Mouse (Mus musculus): ENCODE measurements at regions not wholly inside any gene's neighbourhood (a gene's known extent, or its start where the extent isn't known, plus 50 kb on each side); places are given as distances from the start of the nearest gene placed in this dataset.

- Histone ChIP-seq H3K27me3 (replicated peaks; ENCODE audit: control insufficient read depth, insufficient read depth, low read length) (no peaks in the 10 kb centered on the region; the same call in 1 of the 2 replicates), H3K36me3 (ENCODE audit: control insufficient read depth, insufficient read depth, low read length) (no peaks in the 10 kb centered on the region), H3K27ac (ENCODE audit: insufficient read depth, low read depth, low read length) (no peak overlapping the region), H3K4me1 (ENCODE audit: control insufficient read depth, insufficient read depth, low read length) (no peaks in the 10 kb centered on the region), H3K4me3 (ENCODE audit: insufficient read depth, low read depth, low read length) (no peak overlapping the region)
- 31% methylated on average over 5 of the region's 5 CpGs for WGBS
- DNase-seq = no peak
- TF ChIP-seq CTCF (conservative IDR thresholded peaks at IDR 0.05; ENCODE audit: insufficient read depth, insufficient read length, low read depth, low read length) (no peak), POLR2A (IDR thresholded peaks at IDR 0.05; ENCODE audit: low read depth, low read length) (no peak)
Observed at GRCm38 (mm10) chr3:29803456-29803855, 721.6 kb downstream of the Egfem1 start.

- TF ChIP-seq CTCF (conservative IDR thresholded peaks at IDR 0.05; ENCODE audit: insufficient read depth, insufficient read length, low read depth, low read length) (no peak), POLR2A (IDR thresholded peaks at IDR 0.05; ENCODE audit: low read depth, low read length) (no peak)
- Histone ChIP-seq H3K36me3 (ENCODE audit: control insufficient read depth, insufficient read depth, low read length) (no peaks in the 10 kb centered on the region), H3K4me3 (ENCODE audit: insufficient read depth, low read depth, low read length) (no peak overlapping the region), H3K27ac (ENCODE audit: insufficient read depth, low read depth, low read length) (no peak overlapping the region), H3K4me1 (ENCODE audit: control insufficient read depth, insufficient read depth, low read length) (no peaks in the 10 kb centered on the region), H3K27me3 (replicated peaks; ENCODE audit: control insufficient read depth, insufficient read depth, low read length) (no peaks in the 10 kb centered on the region; the same call in 1 of the 2 replicates)
- DNase-seq = no peak
- WGBS = 96% methylated on average over 3 of the region's 3 CpGs
Observed at GRCm38 (mm10) chr3:29801081-29801480, 719.3 kb downstream of the Egfem1 start.

- TF ChIP-seq POLR2A (IDR thresholded peaks at IDR 0.05; ENCODE audit: low read depth, low read length) = no peak
- TF ChIP-seq CTCF (conservative IDR thresholded peaks at IDR 0.05; ENCODE audit: insufficient read depth, insufficient read length, low read depth, low read length) = no peak
- no peak overlapping the region for H3K4me3 ChIP-seq (ENCODE audit: insufficient read depth, low read depth, low read length)
- DNase-seq = no peak
- no peaks in the 10 kb centered on the region for H3K36me3 ChIP-seq (ENCODE audit: control insufficient read depth, insufficient read depth, low read length)
- no peaks in the 10 kb centered on the region for H3K4me1 ChIP-seq (ENCODE audit: control insufficient read depth, insufficient read depth, low read length)
- WGBS = 70% methylated on average over 3 of the region's 3 CpGs
- no peaks in the 10 kb centered on the region; the same call in 1 of the 2 replicates for H3K27me3 ChIP-seq (replicated peaks; ENCODE audit: control insufficient read depth, insufficient read depth, low read length)
- no peak overlapping the region for H3K27ac ChIP-seq (ENCODE audit: insufficient read depth, low read depth, low read length)
Observed at GRCm38 (mm10) chr3:29774365-29774764, 692.5 kb downstream of the Egfem1 start.

- Histone ChIP-seq H3K4me3 (ENCODE audit: insufficient read depth, low read depth, low read length) (no peak overlapping the region), H3K36me3 (ENCODE audit: control insufficient read depth, insufficient read depth, low read length) (no peaks in the 10 kb centered on the region), H3K27ac (ENCODE audit: insufficient read depth, low read depth, low read length) (no peak overlapping the region), H3K4me1 (ENCODE audit: control insufficient read depth, insufficient read depth, low read length) (no peaks in the 10 kb centered on the region), H3K27me3 (replicated peaks; ENCODE audit: control insufficient read depth, insufficient read depth, low read length) (no peaks in the 10 kb centered on the region)
- no peak for DNase-seq
- 89% methylated on average over 1 of the region's 1 CpGs for WGBS
- no peak for TF ChIP-seq CTCF (conservative IDR thresholded peaks at IDR 0.05; ENCODE audit: insufficient read depth, insufficient read length, low read depth, low read length)
Observed at GRCm38 (mm10) chr3:29771194-29771593, 689.4 kb downstream of the Egfem1 start.

GRCm38 (mm10) chr3:29768592-29768991 lies 686.8 kb downstream of the Egfem1 start:
- Histone ChIP-seq H3K27me3 (replicated peaks; ENCODE audit: control insufficient read depth, insufficient read depth, low read length) (no peaks in the 10 kb centered on the region), H3K36me3 (ENCODE audit: control insufficient read depth, insufficient read depth, low read length) (no peaks in the 10 kb centered on the region), H3K4me1 (ENCODE audit: control insufficient read depth, insufficient read depth, low read length) (no peaks in the 10 kb centered on the region), H3K27ac (ENCODE audit: insufficient read depth, low read depth, low read length) (no peak overlapping the region), H3K4me3 (ENCODE audit: insufficient read depth, low read depth, low read length) (no peak overlapping the region)
- no peak for DNase-seq
- WGBS = 63% methylated on average over 5 of the region's 5 CpGs
- TF ChIP-seq POLR2A (IDR thresholded peaks at IDR 0.05; ENCODE audit: low read depth, low read length) (no peak), CTCF (conservative IDR thresholded peaks at IDR 0.05; ENCODE audit: insufficient read depth, insufficient read length, low read depth, low read length) (no peak)

- Histone ChIP-seq H3K27me3 (replicated peaks; ENCODE audit: control insufficient read depth, insufficient read depth, low read length) (no peaks in the 10 kb centered on the region), H3K4me3 (ENCODE audit: insufficient read depth, low read depth, low read length) (no peak overlapping the region), H3K36me3 (ENCODE audit: control insufficient read depth, insufficient read depth, low read length) (no peaks in the 10 kb centered on the region), H3K4me1 (ENCODE audit: control insufficient read depth, insufficient read depth, low read length) (no peaks in the 10 kb centered on the region), H3K27ac (ENCODE audit: insufficient read depth, low read depth, low read length) (no peak overlapping the region)
- no peak for DNase-seq
- TF ChIP-seq POLR2A (IDR thresholded peaks at IDR 0.05; ENCODE audit: low read depth, low read length) (no peak), CTCF (conservative IDR thresholded peaks at IDR 0.05; ENCODE audit: insufficient read depth, insufficient read length, low read depth, low read length) (no peak)
- 96% methylated on average over 3 of the region's 3 CpGs for WGBS
Observed at GRCm38 (mm10) chr3:29764021-29764420, 682.2 kb downstream of the Egfem1 start.

GRCm38 (mm10) chr3:29757821-29758494 lies 676.1 kb downstream of the Egfem1 start:
- Histone ChIP-seq H3K27ac (ENCODE audit: insufficient read depth, low read depth, low read length) (no peak overlapping the region), H3K4me1 (ENCODE audit: control insufficient read depth, insufficient read depth, low read length) (no peaks in the 10 kb centered on the region), H3K27me3 (replicated peaks; ENCODE audit: control insufficient read depth, insufficient read depth, low read length) (no peaks in the 10 kb centered on the region), H3K36me3 (ENCODE audit: control insufficient read depth, insufficient read depth, low read length) (no peaks in the 10 kb centered on the region), H3K4me3 (ENCODE audit: insufficient read depth, low read depth, low read length) (no peak overlapping the region)
- peak; percentile 59 for DNase-seq
- 29% methylated on average over 8 of the region's 8 CpGs for WGBS
- TF ChIP-seq POLR2A (IDR thresholded peaks at IDR 0.05; ENCODE audit: low read depth, low read length) (no peak), CTCF (conservative IDR thresholded peaks at IDR 0.05; ENCODE audit: insufficient read depth, insufficient read length, low read depth, low read length) (no peak)

All from kidney, adult 2 months (tissue).